Comparison of ENCODE assay signal across 8 mouse cellular contexts in the genomic region with DNA sequence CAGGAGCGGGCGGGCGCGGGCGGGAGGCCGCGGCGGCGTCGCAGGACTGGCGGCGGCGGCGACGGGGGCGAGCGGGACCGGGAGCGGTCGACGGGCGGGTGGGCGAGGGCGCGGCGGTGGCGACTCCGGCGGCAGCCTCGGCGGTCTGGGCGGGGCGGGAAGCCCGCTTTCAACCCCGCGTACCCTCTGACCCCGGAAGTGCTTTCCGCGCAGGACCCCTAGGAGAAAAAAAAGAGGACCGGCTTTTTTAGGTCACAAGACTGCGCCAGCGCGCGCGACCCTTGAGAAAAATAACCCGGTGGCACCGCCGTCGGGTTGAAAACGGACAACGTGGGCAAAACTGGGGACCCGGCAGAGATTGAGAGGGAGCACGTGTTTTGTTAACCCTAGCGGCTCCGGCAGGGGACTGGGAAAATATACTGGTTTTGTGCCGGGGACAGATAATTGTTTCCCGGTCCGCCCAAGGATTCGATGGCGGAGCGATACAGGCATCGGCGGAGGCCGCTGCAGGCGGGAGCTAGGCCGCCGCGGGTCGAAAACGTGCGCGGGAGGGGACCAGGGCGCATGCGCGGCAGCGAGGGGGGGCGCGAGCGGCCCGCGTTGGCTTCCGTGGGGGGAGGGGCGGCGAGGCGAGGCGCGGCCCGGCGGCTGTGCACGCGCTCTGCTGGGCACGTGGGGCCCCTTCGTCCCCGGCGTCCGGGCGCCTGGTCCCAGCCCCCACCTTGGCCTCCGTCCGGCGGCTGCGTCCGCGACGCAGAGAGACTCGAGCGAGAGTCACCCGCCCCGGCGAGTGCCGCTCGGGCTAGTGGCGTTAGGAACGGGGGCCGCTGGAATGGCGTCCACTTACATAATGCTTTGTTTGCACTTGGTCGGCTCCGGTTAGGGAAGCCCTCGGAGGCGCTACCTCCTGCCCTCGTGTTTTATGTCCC. TPM values are rescaled to one million over a fixed set of nuclear protein-coding genes. Genes with fewer than 3 reads are reported as not detected.
DNase-seq lines count a peak whose midpoint lies in the region; ATAC-seq and TF ChIP-seq lines count a peak whose summit lies in the region.

A gene (minus strand): TSS at position 290 of the 929 bp plus-strand sequence.

- H3K9ac ChIP-seq in forebrain, embryonic 15.5 days (replicated peaks), result peak within 1 kb of the TSS; percentile 90

- WGBS in forebrain, embryonic 15.5 days, result under 1% methylated on average over 86 of the region's 120 CpGs
- WGBS in lung, adult 2 months, result 1% methylated on average over 103 of the region's 120 CpGs

- peak; percentile 95 for DNase-seq in ES-CJ7 (ENCODE audit: low read depth, low spot score)
- peak; percentile 98 for DNase-seq in cerebellum, adult 11 months
- DNase-seq in heart, postnatal 25 days (ENCODE audit: low spot score), result peak; percentile 92
- DNase-seq in layer of hippocampus, adult 18-20 months (ENCODE audit: low spot score in 2 of 2), result peak; percentile 93 to 97
- DNase-seq in lung, adult 2 months, result peak; percentile 95
- peak; percentile 86 to 90 for DNase-seq in thymus, adult 18-20 months

- peak within 1 kb of the TSS; percentile 100 for H3K27ac ChIP-seq in forebrain, embryonic 15.5 days (replicated peaks)

- peak within 1 kb of the TSS; percentile 87 for H3K4me2 ChIP-seq in forebrain, embryonic 15.5 days (replicated peaks)

- intact Hi-C loops in heart, postnatal 25 days (cut with DNase I), result loop anchor here (1.0 kb wide), 1 partner anchor 54 kb away; no protein-coding TSS in a partner anchor

- H3K36me3 ChIP-seq in forebrain, embryonic 15.5 days, result peaks cover 17% of the 10 kb centered on the region; the same call in 1 of the 2 replicates

- H3K9me3 ChIP-seq in forebrain, embryonic 15.5 days, result no peaks in the 10 kb centered on the region

- no peak for TF ChIP-seq CTCF in lung, adult 2 months (IDR thresholded peaks at IDR 0.05; ENCODE audit: insufficient read depth, low read length)

- ATAC-seq in forebrain, embryonic 15.5 days (replicated peaks), result peak; percentile 83
- ATAC-seq in neutrophil, adult 5-6 weeks (ENCODE audit: extremely low read depth, insufficient number of reproducible peaks, low FRiP score, poor library complexity, severe bottlenecking), result peak; percentile 55

- H3K4me1 ChIP-seq in forebrain, embryonic 15.5 days, result peaks cover 28% of the 10 kb centered on the region
- peaks cover 9% of the 10 kb centered on the region; the same call in 1 of the 2 replicates for H3K4me1 ChIP-seq in lung, adult 2 months (ENCODE audit: control insufficient read depth, insufficient read depth, low read length)

- no peaks in the 10 kb centered on the region for H3K27me3 ChIP-seq in forebrain, embryonic 15.5 days

- TF ChIP-seq POLR2A in lung, adult 2 months (IDR thresholded peaks at IDR 0.05; ENCODE audit: borderline replicate concordance, extremely low read depth, low read depth, low read length), result peak; percentile 70; the same call in 1 of the 2 replicates

- H3K4me3 ChIP-seq in forebrain, embryonic 15.5 days, result peak within 1 kb of the TSS; percentile 99
- H3K4me3 ChIP-seq in lung, adult 2 months (replicated peaks; ENCODE audit: extremely low read depth, low read depth, low read length), result peak within 1 kb of the TSS; percentile 96

RNA-seq across cellular contexts. Expression of the gene that starts here (rescaled TPM):
- polyA plus RNA-seq in forebrain, embryonic 15.5 days (2015; fragmentation: Nextera tagmentation; extraction: Ambion mirVana), result 409 and 412 TPM in 2 replicates
- 100 to 1,000 TPM; 153 to 166 TPM for total RNA-seq in heart, postnatal 25 days (2021)
- total RNA-seq in layer of hippocampus, adult 18-20 months (2021), result 100 to 1,000 TPM; 197 to 204 TPM
- polyA plus RNA-seq in lung, adult 2 months (2012; rRNA removed), result 161 TPM in 2 replicates
- 35.6 and 38.3 TPM in 2 replicates for total RNA-seq in neutrophil, adult 5-6 weeks (2017)

Comparison
In these comparisons a context has a peak if more than half of its experiments do, and no peak if none do; other contexts are left out.
1. Peak in every context shown above with its lines: DNase-seq, ATAC-seq, H3K4me3 ChIP-seq and H3K27ac ChIP-seq.